27 mouse cellular contexts compared by ENCODE assay signal in the genomic region with DNA sequence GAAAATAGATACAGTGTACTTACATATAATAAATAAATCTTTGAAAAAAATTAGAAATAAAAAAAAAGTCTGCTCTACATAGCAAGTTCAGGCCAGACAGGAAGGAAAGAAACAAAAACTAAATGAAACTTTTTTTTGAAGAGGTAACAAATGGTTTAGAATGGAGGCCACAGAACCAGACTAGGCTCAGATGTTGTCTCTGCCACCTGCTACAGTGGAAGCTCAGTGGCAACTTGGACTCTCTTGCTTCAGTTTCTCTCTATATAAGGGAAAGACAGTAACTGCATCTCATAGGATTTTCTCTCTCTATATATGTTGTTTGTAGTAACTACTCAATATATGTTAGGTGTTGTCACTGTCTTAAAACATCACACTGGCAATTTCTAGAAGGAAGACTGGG. TPM values are rescaled to one million over a fixed set of nuclear protein-coding genes. Genes with fewer than 3 reads are reported as not detected.
DNase-seq lines count a peak whose midpoint lies in the region; ATAC-seq and TF ChIP-seq lines count a peak whose summit lies in the region.
"Had no signal": no experiment of that assay in that cellular context is flagged by ENCODE, and none has a peak within 500 bp of the region (broad histone marks: within the 10 kb centered on the region; RNA-seq: fewer than 3 reads in every experiment).

No protein-coding gene starts in this region.

- no peak for ATAC-seq in intestine, embryonic 14.5 days (replicated peaks; ENCODE audit: low FRiP score, low TSS enrichment, low read depth)
- no peak for ATAC-seq in intestine, embryonic 16.5 days
- ATAC-seq: forebrain, embryonic 14.5 days; hindbrain, postnatal 0 days; midbrain, embryonic 15.5 days had no signal

- H3K4me1 ChIP-seq in intestine, embryonic 14.5 days (replicated peaks; ENCODE audit: control insufficient read depth, insufficient read depth, low read length): no peaks in the 10 kb centered on the region
- no peaks in the 10 kb centered on the region for H3K4me1 ChIP-seq in intestine, embryonic 16.5 days (ENCODE audit: control insufficient read depth, insufficient read depth, low read length)
- peaks cover 22% of the 10 kb centered on the region for H3K4me1 ChIP-seq in thymus, adult 2 months (replicated peaks; ENCODE audit: control insufficient read depth, insufficient read depth, low read length)
- H3K4me1 ChIP-seq: embryonic facial prominence, embryonic 12.5 days; kidney, embryonic 15.5 days; limb, embryonic 13.5 days; midbrain, embryonic 15.5 days had no signal

- H3K27ac ChIP-seq in intestine, embryonic 14.5 days (ENCODE audit: low read depth): peak overlapping the region; percentile 71; the same call in 1 of the 2 replicates
- no peak overlapping the region for H3K27ac ChIP-seq in intestine, embryonic 16.5 days (ENCODE audit: low read length)
- peak overlapping the region; percentile 94 for H3K27ac ChIP-seq in thymus, adult 2 months (ENCODE audit: control insufficient read depth, insufficient read depth, low read length)
- H3K27ac ChIP-seq: embryonic facial prominence, embryonic 12.5 days; hindbrain, postnatal 0 days; kidney, embryonic 15.5 days; limb, embryonic 13.5 days; midbrain, embryonic 10.5 days; midbrain, embryonic 15.5 days had no signal

- H3K36me3 ChIP-seq in intestine, embryonic 14.5 days (ENCODE audit: control insufficient read depth, insufficient read depth, low read length): no peaks in the 10 kb centered on the region
- no peaks in the 10 kb centered on the region for H3K36me3 ChIP-seq in intestine, embryonic 16.5 days (ENCODE audit: control insufficient read depth, insufficient read depth, low read length)
- no peaks in the 10 kb centered on the region for H3K36me3 ChIP-seq in thymus, adult 2 months (ENCODE audit: control insufficient read depth, insufficient read depth, low read length)
- H3K36me3 ChIP-seq: embryonic facial prominence, embryonic 12.5 days; kidney, embryonic 15.5 days; limb, embryonic 13.5 days; midbrain, embryonic 10.5 days; midbrain, embryonic 15.5 days had no signal

- TF ChIP-seq POLR2A in thymus, adult 2 months (IDR thresholded peaks at IDR 0.05; ENCODE audit: control insufficient read depth, extremely low read depth, insufficient read depth, low read length, poor library complexity): no peak

- H3K4me2 ChIP-seq in intestine, embryonic 14.5 days (ENCODE audit: low read length): no peak overlapping the region
- no peak overlapping the region for H3K4me2 ChIP-seq in intestine, embryonic 16.5 days (ENCODE audit: low read depth, low read length)
- H3K4me2 ChIP-seq: embryonic facial prominence, embryonic 12.5 days; kidney, embryonic 15.5 days; limb, embryonic 13.5 days; midbrain, embryonic 15.5 days had no signal

- H3K27me3 ChIP-seq in intestine, embryonic 14.5 days (replicated peaks; ENCODE audit: control insufficient read depth, insufficient read depth, low read length): no peaks in the 10 kb centered on the region
- no peaks in the 10 kb centered on the region for H3K27me3 ChIP-seq in intestine, embryonic 16.5 days (replicated peaks; ENCODE audit: control insufficient read depth, insufficient read depth, low read length)
- no peaks in the 10 kb centered on the region for H3K27me3 ChIP-seq in thymus, adult 2 months (ENCODE audit: control insufficient read depth, insufficient read depth, low read length)
- H3K27me3 ChIP-seq: embryonic facial prominence, embryonic 12.5 days; kidney, embryonic 15.5 days; limb, embryonic 13.5 days; midbrain, embryonic 15.5 days had no signal

- H3K4me3 ChIP-seq in intestine, embryonic 14.5 days (ENCODE audit: low read depth, low read length): no peak overlapping the region
- H3K4me3 ChIP-seq in intestine, embryonic 16.5 days (ENCODE audit: low read length): no peak overlapping the region
- H3K4me3 ChIP-seq in thymus, adult 2 months (ENCODE audit: control insufficient read depth, insufficient read depth, low read length): no peak overlapping the region
- H3K4me3 ChIP-seq: embryonic facial prominence, embryonic 12.5 days; kidney, embryonic 15.5 days; limb, embryonic 13.5 days; midbrain, embryonic 10.5 days; midbrain, embryonic 15.5 days had no signal

- intact Hi-C loops in heart, postnatal 14 days (cut with DNase I): no loop called here

- H3K9ac ChIP-seq in intestine, embryonic 14.5 days (ENCODE audit: low read length): no peak overlapping the region
- H3K9ac ChIP-seq in intestine, embryonic 16.5 days (ENCODE audit: low read depth, low read length): no peak overlapping the region
- H3K9ac ChIP-seq: embryonic facial prominence, embryonic 12.5 days; kidney, embryonic 15.5 days; limb, embryonic 13.5 days; midbrain, embryonic 15.5 days had no signal

- H3K9me3 ChIP-seq in intestine, embryonic 14.5 days (ENCODE audit: control insufficient read depth, low read length): no peaks in the 10 kb centered on the region
- H3K9me3 ChIP-seq in intestine, embryonic 16.5 days (ENCODE audit: control insufficient read depth, low read length): no peaks in the 10 kb centered on the region
- H3K9me3 ChIP-seq: embryonic facial prominence, embryonic 12.5 days; kidney, embryonic 15.5 days; limb, embryonic 13.5 days; midbrain, embryonic 10.5 days; midbrain, embryonic 15.5 days had no signal

- no peak for TF ChIP-seq CTCF in thymus, adult 2 months (IDR thresholded peaks at IDR 0.05; ENCODE audit: borderline replicate concordance, control insufficient read depth, extremely low read depth, insufficient read depth, low read length, poor library complexity)

- DNase-seq in intestine, embryonic 14.5 days (ENCODE audit: low spot score): no peak
- DNase-seq in thymus, adult 2 months: peak; percentile 14
- DNase-seq in thymus, adult 18-20 months: no peak
- peak; percentile 53 for DNase-seq in thymus, postnatal 0 days (ENCODE audit: low spot score)
- DNase-seq in heart, postnatal 14 days: no peak
- no peak for DNase-seq in cerebellum, adult 9-10 months
- DNase-seq in T-cell, adult 2 months (ENCODE audit: low spot score): no peak
- DNase-seq: adrenal gland, adult 8-10 months; cerebellum, adult 2 months; cerebellum, postnatal 36 days; embryo, embryonic 11 days; gastrocnemius, postnatal 14 days; kidney, adult 18-20 months; kidney, postnatal 25 days; lung, postnatal 14 days had no signal

RNA-seq across cellular contexts. Expression of a gene that starts 34.3 kb away (rescaled TPM):
- 3.6 and 4.0 TPM in 2 replicates for polyA plus RNA-seq in intestine, embryonic 14.5 days (2014; fragmentation: Nextera tagmentation; extraction: Ambion mirVana)
- polyA plus RNA-seq in intestine, embryonic 16.5 days (2015; fragmentation: Nextera tagmentation; extraction: Ambion mirVana): 4.0 and 4.2 TPM in 2 replicates
- 35.1 and 42.8 TPM in 2 replicates for polyA plus RNA-seq in thymus, adult 2 months (2012; rRNA removed)
- 2.8 and 3.6 TPM in 2 replicates for polyA plus RNA-seq in thymus, postnatal 0 days (2015; fragmentation: Nextera tagmentation; extraction: Ambion mirVana)
- total RNA-seq in heart, postnatal 14 days (2021): under 1 TPM; 0.74 to 0.78 TPM
- total RNA-seq: granulocyte monocyte progenitor cell, adult 5-6 weeks; megakaryocyte progenitor cell, adult 5-6 weeks; neutrophil, adult 5-6 weeks had no signal

RNA-seq across cellular contexts. Expression of a gene that starts 34.6 kb away (rescaled TPM):
- polyA plus RNA-seq in intestine, embryonic 14.5 days (2014; fragmentation: Nextera tagmentation; extraction: Ambion mirVana): 15.5 and 16.8 TPM in 2 replicates
- polyA plus RNA-seq in intestine, embryonic 16.5 days (2015; fragmentation: Nextera tagmentation; extraction: Ambion mirVana): 25.8 and 29.8 TPM in 2 replicates
- polyA plus RNA-seq in thymus, adult 2 months (2012; rRNA removed): 56.0 and 59.8 TPM in 2 replicates
- 29.8 and 35.7 TPM in 2 replicates for polyA plus RNA-seq in thymus, postnatal 0 days (2015; fragmentation: Nextera tagmentation; extraction: Ambion mirVana)
- total RNA-seq in heart, postnatal 14 days (2021): 10 to 100 TPM; 34.1 to 34.2 TPM

RNA-seq across cellular contexts. Expression of a gene that starts 40.3 kb away (rescaled TPM):
- 46.1 and 49.6 TPM in 2 replicates for polyA plus RNA-seq in intestine, embryonic 14.5 days (2014; fragmentation: Nextera tagmentation; extraction: Ambion mirVana)
- polyA plus RNA-seq in intestine, embryonic 16.5 days (2015; fragmentation: Nextera tagmentation; extraction: Ambion mirVana): 143 and 158 TPM in 2 replicates
- polyA plus RNA-seq in thymus, adult 2 months (2012; rRNA removed): 20.6 and 23.2 TPM in 2 replicates
- polyA plus RNA-seq in thymus, postnatal 0 days (2015; fragmentation: Nextera tagmentation; extraction: Ambion mirVana): 29.4 and 33.8 TPM in 2 replicates
- 10 to 100 TPM; 14.5 to 15.9 TPM for total RNA-seq in heart, postnatal 14 days (2021)

RNA-seq across cellular contexts. Expression of a gene that starts 58.7 kb away (rescaled TPM):
- polyA plus RNA-seq in intestine, embryonic 14.5 days (2014; fragmentation: Nextera tagmentation; extraction: Ambion mirVana): 0.20 and 0.62 TPM in 2 replicates
- 0.77 and 1.3 TPM in 2 replicates for polyA plus RNA-seq in intestine, embryonic 16.5 days (2015; fragmentation: Nextera tagmentation; extraction: Ambion mirVana)
- polyA plus RNA-seq in thymus, adult 2 months (2012; rRNA removed): 0.09 and 1.0 TPM in 2 replicates
- 0.17 and 0.18 TPM in 2 replicates for polyA plus RNA-seq in thymus, postnatal 0 days (2015; fragmentation: Nextera tagmentation; extraction: Ambion mirVana)
- 10 to 100 TPM; 31.7 to 37.8 TPM for total RNA-seq in heart, postnatal 14 days (2021)
- total RNA-seq: megakaryocyte progenitor cell, adult 5-6 weeks; neutrophil, adult 5-6 weeks had no signal
- polyA plus RNA-seq: urinary bladder, adult 2 months had no signal

Comparison
In these comparisons a context has a peak if more than half of its experiments do, and no peak if none do; other contexts are left out.
1. DNase-seq: peak in thymus, adult 2 months (single experiment) and thymus, postnatal 0 days (single experiment); none in intestine, embryonic 14.5 days (single experiment), thymus, adult 18-20 months (0 of 2), heart, postnatal 14 days (0 of 2), cerebellum, adult 9-10 months (single experiment) and T-cell, adult 2 months (single experiment).